Mouse (Mus musculus) CD4-positive helper T cell, adult 2 months (primary cell): Measurements from ENCODE around the gene Pkm.

Source experiments
- DNase-seq: peaks from one replicate; pipeline ENCODE4 v3.0.0-alpha.2; 2012; ENCODE audit warnings: low read depth, missing footprints, low spot score

Pkm gene

DNA sequence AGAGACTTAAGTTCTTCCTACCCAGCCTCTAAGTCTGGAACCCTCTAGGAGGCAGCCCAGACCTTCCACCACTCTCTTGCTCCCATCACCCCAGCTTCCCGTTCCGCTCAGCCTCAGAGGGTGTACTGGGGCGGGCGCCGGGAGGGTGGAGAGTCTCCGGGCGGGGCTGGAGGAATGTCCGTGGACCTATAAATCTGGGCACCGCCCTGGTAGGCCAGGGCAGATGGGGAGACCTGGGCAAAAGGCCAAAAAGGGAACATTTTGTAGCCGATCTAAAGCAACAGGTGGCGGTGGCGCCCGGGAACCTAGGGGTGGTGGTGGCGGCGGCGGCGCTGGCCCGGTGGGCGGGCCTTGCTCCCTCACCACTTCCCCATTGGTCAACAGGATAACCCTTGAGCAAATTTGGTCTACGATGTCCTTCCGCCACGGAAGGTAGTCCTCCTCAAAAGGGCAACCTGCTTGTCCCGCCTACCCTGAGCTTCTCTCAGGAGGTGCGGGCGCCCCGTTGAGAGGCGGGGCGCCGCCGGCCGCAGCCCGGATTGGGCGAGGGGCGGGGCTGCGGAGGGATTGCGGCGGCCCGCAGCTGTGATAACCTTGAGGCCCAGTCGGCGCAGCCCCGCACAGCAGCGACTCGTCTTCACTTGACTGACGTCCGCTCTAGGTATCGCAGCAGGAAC, at the start of gene Pkm:
Pkm (plus strand) TSS at position 411 of the 677 bp plus-strand sequence.
- DNase-seq: peak; percentile 100

GRCm38 (mm10) chr9:59610950-59611349, 45.2 kb upstream of the Pkm start:
- DNase-seq: no peak

GRCm38 (mm10) chr9:59615797-59616196, 40.4 kb upstream of the Pkm start:
- no peak for DNase-seq

DNA sequence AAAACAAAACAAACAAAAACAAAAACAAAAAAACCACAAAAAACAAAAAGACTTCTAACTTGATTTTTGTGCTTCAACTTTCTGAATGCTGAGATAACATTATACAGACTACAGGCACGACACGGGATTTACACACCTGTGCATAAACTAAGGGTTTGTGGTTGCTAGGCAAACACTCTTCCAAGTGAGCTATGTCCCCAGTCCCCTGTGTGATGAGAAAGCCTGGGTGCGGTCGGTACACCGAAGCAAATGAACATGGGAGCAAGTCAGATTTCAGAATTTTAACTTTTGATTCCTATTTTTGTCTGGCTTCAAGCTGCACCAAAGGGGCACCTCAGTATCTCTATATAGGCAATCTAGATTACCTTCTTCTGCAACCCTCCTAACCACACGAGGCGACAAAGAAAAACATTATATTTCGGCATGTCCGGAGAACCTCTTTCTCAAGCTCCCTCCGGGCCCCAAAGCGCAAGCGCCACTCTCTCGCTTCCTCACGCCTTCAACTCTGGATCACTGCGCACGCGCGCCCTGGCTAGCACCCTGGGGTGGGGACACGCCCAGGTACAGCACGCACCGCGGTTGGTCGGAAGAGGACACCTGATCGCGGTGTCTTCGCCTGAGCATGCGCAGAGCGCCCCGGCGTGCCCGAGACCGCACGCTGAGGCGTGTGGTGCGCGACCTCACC, 39.4 kb upstream of the Pkm start, which contains the start of gene Parp6:
Parp6 (plus strand) TSS at position 663 of the 685 bp plus-strand sequence.
- peak; percentile 100 for DNase-seq

DNA sequence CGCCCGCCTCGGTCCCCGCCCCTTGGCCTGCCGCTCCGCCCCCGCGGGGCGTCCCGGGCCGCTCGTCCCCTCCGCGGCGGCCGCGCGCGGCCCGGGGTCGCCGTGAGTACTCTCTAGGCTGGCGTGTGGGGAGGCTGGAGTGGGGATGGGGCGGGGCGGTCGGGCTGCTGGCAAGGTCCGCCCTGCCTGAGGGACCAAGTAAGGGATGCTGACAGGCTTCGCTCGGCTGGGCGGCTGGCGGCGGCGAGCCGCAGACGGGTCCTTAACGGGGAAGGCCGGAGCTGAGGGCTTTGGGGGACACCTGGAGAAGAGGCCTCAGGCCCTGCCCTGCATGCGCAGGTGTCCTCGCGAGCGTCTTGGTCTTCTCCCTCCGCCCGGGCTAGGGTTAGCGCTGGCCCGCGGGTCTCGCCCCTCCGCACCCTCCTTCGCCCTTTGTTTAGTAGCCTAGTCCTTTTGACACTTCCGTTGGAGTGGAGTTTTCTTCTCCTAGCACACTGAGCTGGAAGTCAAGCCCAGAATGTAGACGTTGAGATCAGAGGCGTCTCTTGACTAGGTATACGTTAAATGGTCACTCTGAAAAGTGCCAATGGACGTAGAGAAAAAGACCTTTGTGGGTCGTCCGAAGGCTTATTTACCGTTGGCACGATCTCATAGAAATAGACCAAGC, 38.7 kb upstream of the Pkm start:
- no peak for DNase-seq

- DNase-seq: no peak
Observed at GRCm38 (mm10) chr9:59638372-59638771, 17.8 kb upstream of the Pkm start.

DNA sequence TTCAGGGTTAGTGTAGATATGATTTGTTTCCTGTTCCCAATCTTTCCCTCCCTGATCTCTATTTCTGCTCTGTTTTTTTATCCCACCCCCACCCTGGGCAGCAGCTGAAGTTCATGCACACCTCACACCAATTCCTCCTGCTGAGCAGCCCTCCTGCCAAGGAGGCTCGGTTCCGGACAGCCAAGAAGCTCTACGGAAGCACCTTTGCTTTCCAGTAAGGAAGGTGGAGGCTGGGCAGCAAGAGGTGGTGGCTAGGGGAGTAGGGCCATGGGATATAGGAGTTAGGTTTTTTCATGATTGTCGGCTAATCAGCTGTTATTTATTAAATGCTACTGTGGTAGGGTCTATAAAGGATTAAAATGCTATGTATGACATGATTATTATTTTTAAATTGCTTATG, 16.2 kb upstream of the Pkm start:
- no peak for DNase-seq

- DNase-seq: no peak
Observed at GRCm38 (mm10) chr9:59641320-59641719, 14.8 kb upstream of the Pkm start.

DNA sequence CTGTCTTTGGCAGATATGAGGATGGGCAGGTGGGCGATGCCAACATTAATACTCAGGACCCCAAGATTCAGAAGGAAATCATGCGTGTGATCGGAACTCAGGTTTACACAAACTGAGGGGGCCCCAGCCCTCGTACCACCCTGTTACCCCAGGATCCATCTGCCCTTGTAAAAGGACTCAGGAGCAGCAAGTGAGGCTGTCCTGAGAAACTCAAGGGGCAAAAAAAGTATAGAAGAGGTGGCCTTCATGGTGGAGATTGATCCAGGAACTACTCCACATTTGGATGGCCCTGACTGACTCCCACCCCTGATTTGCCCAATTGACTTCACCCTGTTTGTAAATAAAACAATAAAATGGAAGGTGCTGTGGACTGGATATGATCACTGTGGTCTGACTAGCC, 6.3 kb upstream of the Pkm start:
- DNase-seq: no peak

DNA sequence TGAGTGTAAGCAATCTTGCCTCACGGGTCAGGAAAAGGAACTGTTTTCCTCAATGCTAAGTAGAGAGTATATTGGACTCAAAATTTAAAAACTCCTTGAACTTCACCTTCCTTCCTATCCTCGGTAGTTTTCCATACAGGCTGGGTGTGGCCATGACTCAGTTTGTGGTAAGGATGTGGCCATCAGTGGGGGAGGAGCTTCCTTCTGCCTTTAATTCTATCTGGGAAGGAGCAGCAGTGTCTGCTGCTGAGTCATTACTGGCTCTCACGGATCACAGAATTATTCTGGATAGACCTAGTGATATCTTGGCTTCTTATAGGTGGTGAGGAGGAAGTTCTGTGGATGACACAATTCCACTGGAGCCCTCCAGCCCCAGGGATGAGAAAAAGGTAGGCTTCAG, 2.8 kb upstream of the Pkm start:
- DNase-seq: peak; percentile 24

- no peak for DNase-seq
Observed at GRCm38 (mm10) chr9:59654450-59654983, 1.7 kb upstream of the Pkm start.

DNA sequence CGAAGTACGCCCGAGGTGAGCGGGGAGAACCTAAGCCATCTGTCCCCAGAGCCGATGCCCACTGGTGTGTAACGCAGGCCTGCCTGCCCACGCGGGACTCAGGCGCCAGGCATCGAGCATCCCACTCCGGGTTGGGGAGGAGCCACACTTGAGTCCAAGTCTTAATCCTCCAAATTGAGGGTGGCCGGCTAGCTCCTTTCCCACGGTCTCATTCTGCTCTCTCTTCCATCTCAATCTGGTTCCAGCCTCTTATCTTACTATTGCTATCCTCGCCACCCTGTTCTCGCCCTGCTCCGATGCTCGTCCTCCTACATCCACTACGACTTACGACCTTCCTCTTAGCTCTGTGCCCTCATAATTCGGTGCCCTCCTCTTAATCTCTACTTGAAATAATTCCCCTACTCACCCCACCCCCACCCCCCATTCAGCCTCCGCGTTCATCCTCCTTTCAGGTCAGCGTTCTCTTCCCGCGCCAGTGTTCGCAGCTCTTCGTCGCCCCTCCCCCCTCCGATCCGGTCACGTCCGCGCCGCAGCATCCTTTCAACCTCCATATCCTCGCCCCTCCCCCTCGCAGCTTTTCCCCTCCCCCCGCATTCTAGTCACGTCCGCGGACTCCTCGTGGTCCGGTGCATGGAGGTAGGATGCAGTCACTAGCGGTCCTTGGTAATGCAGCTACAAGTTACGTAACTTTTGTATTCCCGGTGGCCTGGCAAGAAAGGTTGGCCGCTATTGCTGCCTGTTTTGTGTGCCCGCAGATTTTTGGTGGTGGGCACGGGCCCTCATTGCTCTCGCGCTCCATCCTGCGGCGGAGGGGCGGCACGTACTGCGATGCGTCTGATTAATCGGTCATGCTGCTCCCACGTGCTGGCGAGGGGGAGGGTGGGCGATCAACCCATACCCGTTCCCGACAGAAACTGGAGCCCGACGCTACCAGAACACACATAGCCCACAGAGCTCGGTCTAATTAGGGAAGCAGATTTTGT, 758 bp downstream of the Pkm start:
- peak; percentile 85 for DNase-seq

DNA sequence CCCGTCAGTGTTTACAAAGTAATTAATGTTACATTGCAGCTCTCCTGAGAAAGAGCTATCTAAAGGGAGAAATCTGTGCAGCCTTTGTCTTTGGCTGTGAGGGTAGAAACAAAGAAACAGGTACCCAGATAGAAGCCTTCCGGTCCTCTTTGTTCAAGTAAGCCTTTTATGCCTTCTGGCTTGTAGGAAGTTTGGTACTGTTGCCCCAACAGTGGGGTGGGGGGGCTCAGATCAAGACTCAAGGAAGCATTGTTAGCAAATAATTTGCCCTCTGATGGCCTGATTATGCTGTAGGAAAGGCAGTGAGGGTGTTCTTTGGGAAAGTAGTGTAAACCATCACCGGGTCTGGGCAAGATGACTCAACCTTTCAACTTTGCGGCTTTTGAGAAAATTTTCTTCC, 2.0 kb downstream of the Pkm start:
- DNase-seq: peak; percentile 44

DNA sequence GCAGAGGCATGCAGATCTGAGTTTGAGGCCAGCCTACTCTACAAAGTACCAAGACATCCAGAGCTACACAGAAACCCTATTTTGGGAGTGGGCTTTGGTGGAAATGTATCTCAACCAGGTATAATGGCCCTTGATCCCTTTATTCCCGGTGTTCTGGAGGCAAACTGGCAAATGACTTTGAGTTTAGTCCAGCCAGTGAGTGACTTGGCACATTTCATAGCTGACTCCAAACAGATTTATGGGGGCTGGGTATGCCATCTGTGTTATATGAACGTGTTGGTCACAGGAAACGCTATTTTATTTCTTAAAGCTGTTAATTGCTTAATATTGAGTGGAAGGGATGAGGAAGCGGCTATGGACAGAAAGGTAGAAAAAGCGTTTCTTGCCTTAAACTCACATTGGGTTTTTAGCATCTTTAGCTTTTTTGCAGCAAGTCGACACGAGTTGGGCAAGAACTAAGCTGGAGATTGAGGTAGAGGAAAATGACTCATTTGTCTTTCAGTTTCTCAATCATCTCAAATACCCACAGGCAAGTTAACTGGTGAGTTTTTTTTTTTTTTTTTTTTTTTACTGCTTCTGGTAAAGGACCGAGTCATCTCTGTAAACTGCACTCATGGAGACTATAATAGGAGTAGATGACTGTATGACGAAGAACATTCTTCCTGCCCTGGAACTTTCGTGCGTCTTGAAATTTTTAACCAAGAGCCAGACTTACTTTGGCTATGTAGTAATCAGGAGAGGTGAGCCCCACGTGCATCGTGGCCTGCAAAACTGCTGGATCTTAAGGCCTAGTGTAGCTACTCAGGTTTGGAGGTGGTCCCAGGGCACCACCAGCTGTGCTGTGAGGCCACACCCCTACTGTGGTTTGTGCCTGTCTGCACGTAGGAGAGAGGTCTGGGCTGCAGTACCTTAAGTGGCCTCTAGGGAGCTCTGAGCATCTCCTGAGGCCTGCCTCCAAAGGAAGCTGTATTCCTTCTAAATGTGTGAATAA, 3.2 kb downstream of the Pkm start:
- DNase-seq: peak; percentile 91

DNA sequence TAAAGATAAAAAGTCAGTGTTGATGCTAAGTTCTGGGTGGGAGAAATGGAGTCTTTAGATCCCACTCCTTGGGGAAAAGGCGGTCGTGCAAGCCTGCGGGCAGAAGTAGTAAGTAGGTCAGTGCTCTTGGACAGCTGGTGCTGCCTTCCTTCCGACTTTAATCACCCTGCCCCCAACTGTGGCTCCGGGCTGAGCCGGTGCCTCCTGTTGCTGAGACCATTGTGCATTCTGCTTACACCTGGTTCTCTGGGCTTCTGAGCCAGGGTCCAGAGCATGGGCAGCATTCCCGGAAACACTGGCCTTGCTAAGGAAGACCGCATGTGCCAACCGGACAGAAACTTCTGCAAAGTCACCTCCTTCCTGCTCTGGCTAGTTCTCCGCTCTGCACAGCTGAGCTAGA, 4.3 kb downstream of the Pkm start:
- no peak for DNase-seq

GRCm38 (mm10) chr9:59661298-59661975, 5.3 kb downstream of the Pkm start:
- no peak for DNase-seq

DNA sequence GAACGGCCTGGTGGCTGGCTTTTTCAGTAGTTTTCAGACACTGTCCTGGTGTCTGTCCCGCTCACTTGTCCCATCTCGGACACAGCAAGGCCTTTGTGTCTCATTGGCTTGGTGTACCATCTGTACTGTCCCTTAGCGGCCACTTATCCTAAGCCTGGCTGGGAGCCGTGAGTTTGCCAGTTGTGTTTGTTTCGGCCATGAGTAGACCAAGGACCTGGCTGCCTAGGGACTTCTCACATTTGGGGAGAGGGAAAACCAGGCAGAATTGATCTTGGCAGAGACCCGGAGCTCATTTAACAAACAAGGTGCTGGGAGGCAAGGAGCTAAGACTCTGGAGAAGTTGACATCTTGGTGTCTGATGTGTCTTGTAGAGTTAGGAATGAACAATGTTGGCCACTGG, 7.1 kb downstream of the Pkm start:
- no peak for DNase-seq

DNA sequence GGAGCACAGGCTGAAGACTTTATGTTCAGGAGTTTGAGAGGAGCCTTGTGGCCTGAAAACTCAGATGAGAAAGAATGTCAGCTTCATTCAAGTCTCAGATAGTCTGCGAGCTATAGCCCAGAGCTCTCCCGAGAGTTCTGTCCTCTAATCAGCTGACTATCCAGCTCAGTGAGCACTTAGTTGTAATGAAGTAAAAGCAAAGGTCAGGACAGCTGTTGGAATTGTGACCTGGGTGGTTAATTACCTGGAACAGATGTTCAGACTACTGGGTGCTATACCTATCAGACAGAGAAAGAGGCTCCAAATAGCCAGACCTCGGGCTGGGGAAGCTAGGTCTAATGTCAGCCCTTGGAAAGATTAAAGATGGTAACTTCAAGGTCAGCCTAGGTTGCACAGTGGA, 7.8 kb downstream of the Pkm start:
- no peak for DNase-seq

- no peak for DNase-seq
Observed at GRCm38 (mm10) chr9:59664664-59665256, 8.6 kb downstream of the Pkm start.
